Mouse (Mus musculus) thymus, adult 2 months (tissue): ENCODE data around the gene Zfp710.

Experiments
- CTCF ChIP-seq: fragments of 200-500 bp; IDR thresholded peaks from 2 replicates; pipeline ENCODE4 v1.5.1; 2012; ENCODE audit warnings: mild to moderate bottlenecking, control low read depth, low read length, moderate library complexity, borderline replicate concordance; ENCODE audit not compliant: control insufficient read depth, poor library complexity, insufficient read depth; ENCODE audit errors: extremely low read depth
- POLR2A ChIP-seq: fragments of 200-500 bp; IDR thresholded peaks from 2 replicates; pipeline ENCODE4 v1.6.1; 2012; ENCODE audit warnings: mild to moderate bottlenecking, low read length, control low read depth, moderate library complexity; ENCODE audit not compliant: control insufficient read depth, poor library complexity, insufficient read depth; ENCODE audit errors: extremely low read depth

GRCm38 (mm10) chr7:80052261-80052660, 27.6 kb downstream of the Zfp710 start:
- no peak for TF ChIP-seq CTCF
- no peak for TF ChIP-seq POLR2A
